Mouse (Mus musculus) E14TG2a.4 (cell line): ENCODE measurements around the gene Rbak.
"Not testable (repeated sequence)": the region's sequence is repeated elsewhere in the genome, so short reads cannot be mapped to it uniquely, and the experiment has no call there.

Source experiments
- H3K27me3 ChIP-seq: 2 replicates; pipeline ENCODE4 v1.6.1; 2014; ENCODE audit warnings: low read length, control low read depth; ENCODE audit not compliant: insufficient read depth
- H3K36me3 ChIP-seq: 2 replicates; pipeline ENCODE4 v1.6.1; 2014; ENCODE audit warnings: low read length, control low read depth; ENCODE audit not compliant: insufficient read depth
- H3K4me1 ChIP-seq: replicated peaks from 2 replicates; pipeline ENCODE4 v1.6.1; 2014; ENCODE audit warnings: low read depth, low read length, control low read depth
- H3K4me3 ChIP-seq: replicated peaks from 2 replicates; pipeline ENCODE4 v1.5.1; 2014; ENCODE audit warnings: mild to moderate bottlenecking, low read length
- H3K9me3 ChIP-seq: 2 replicates; pipeline ENCODE4 v1.6.1; 2014; ENCODE audit warnings: low read length, control low read depth
- CTCF ChIP-seq: conservative IDR thresholded peaks from 2 replicates; pipeline ENCODE4 v1.5.1; 2014; ENCODE audit warnings: low read length
- NANOG ChIP-seq: IDR thresholded peaks from 2 replicates; pipeline ENCODE4 v1.6.1; 2014; ENCODE audit warnings: borderline replicate concordance, low read length, mixed read lengths
- POU5F1 ChIP-seq: IDR thresholded peaks from 2 replicates; pipeline ENCODE4 v1.6.1; 2014; ENCODE audit warnings: low read length, borderline replicate concordance

Rbak gene

GRCm38 (mm10) chr5:143192806-143193205 lies 12.2 kb upstream of the Rbak start:
- H3K4me3 ChIP-seq: no peak overlapping the region
- no peaks in the 10 kb centered on the region for H3K36me3 ChIP-seq
- H3K9me3 ChIP-seq: no peaks in the 10 kb centered on the region
- TF ChIP-seq NANOG: no peak
- no peak for TF ChIP-seq CTCF
- no peak for TF ChIP-seq POU5F1
- H3K27me3 ChIP-seq: no peaks in the 10 kb centered on the region; the same call in none of the 2 replicates
- H3K4me1 ChIP-seq: no peaks in the 10 kb centered on the region

- not testable (repeated sequence) for H3K27me3 ChIP-seq, H3K4me1 ChIP-seq, H3K4me3 ChIP-seq, H3K9me3 ChIP-seq, H3K36me3 ChIP-seq
These were observed 7.4 kb upstream of the Rbak start for GRCm38 (mm10) chr5:143188014-143188413.

GRCm38 (mm10) chr5:143179179-143179578 lies 1.4 kb downstream of the Rbak start:
- Histone ChIP-seq H3K27me3 (no peaks in the 10 kb centered on the region), H3K36me3 (peaks cover 43% of the 10 kb centered on the region), H3K4me1 (peaks cover 13% of the 10 kb centered on the region), H3K9me3 (peaks cover 6% of the 10 kb centered on the region), H3K4me3 (no peak overlapping the region)
- no peak for TF ChIP-seq POU5F1
- TF ChIP-seq CTCF: peak; percentile 52

- H3K4me1 ChIP-seq: peaks cover 13% of the 10 kb centered on the region
- TF ChIP-seq NANOG: no peak
- TF ChIP-seq CTCF: peak; percentile 25
- peaks cover 58% of the 10 kb centered on the region for H3K36me3 ChIP-seq
- H3K4me3 ChIP-seq: no peak overlapping the region
- peaks cover 6% of the 10 kb centered on the region for H3K9me3 ChIP-seq
- H3K27me3 ChIP-seq: no peaks in the 10 kb centered on the region
These were observed 2.9 kb downstream of the Rbak start for GRCm38 (mm10) chr5:143177541-143178200.

- Histone ChIP-seq H3K27me3 (no peaks in the 10 kb centered on the region), H3K36me3 (peaks cover 74% of the 10 kb centered on the region), H3K4me3 (no peak overlapping the region), H3K9me3 (peaks cover 6% of the 10 kb centered on the region), H3K4me1 (peaks cover 12% of the 10 kb centered on the region)
- TF ChIP-seq CTCF: no peak
- no peak for TF ChIP-seq POU5F1
- TF ChIP-seq NANOG: no peak
These were observed 4.6 kb downstream of the Rbak start for GRCm38 (mm10) chr5:143175970-143176369.

- H3K4me3 ChIP-seq: peak overlapping the region; percentile 65
- no peaks in the 10 kb centered on the region for H3K27me3 ChIP-seq
- H3K4me1 ChIP-seq: peaks cover 23% of the 10 kb centered on the region
- TF ChIP-seq CTCF (no peak), POU5F1 (no peak), NANOG (no peak)
- H3K36me3 ChIP-seq: no peaks in the 10 kb centered on the region
- no peaks in the 10 kb centered on the region for H3K9me3 ChIP-seq
These were observed 15.0 kb downstream of the Rbak start for GRCm38 (mm10) chr5:143165508-143166070.

GRCm38 (mm10) chr5:143155534-143155933 lies 25.0 kb downstream of the Rbak start:
- no peaks in the 10 kb centered on the region for H3K36me3 ChIP-seq
- H3K27me3 ChIP-seq: peaks cover 51% of the 10 kb centered on the region
- H3K9me3 ChIP-seq: peaks cover 23% of the 10 kb centered on the region
- no peak overlapping the region for H3K4me3 ChIP-seq
- 0 out of 2 replicates have a peak, but pooled peaks cover 3% of the 10 kb centered on the region for H3K4me1 ChIP-seq
- no peak for TF ChIP-seq CTCF
- TF ChIP-seq NANOG: no peak
- TF ChIP-seq POU5F1: no peak

GRCm38 (mm10) chr5:143153756-143154155 lies 26.8 kb downstream of the Rbak start:
- no peak for TF ChIP-seq NANOG
- H3K4me3 ChIP-seq: no peak overlapping the region
- no peaks in the 10 kb centered on the region for H3K36me3 ChIP-seq
- peaks cover 23% of the 10 kb centered on the region for H3K9me3 ChIP-seq
- H3K4me1 ChIP-seq: peaks cover 4% of the 10 kb centered on the region
- peaks cover 37% of the 10 kb centered on the region for H3K27me3 ChIP-seq

GRCm38 (mm10) chr5:143150044-143150443 lies 30.5 kb downstream of the Rbak start:
- Histone ChIP-seq H3K36me3 (no peaks in the 10 kb centered on the region), H3K4me1 (peaks cover 8% of the 10 kb centered on the region), H3K4me3 (no peak overlapping the region), H3K9me3 (peaks cover 17% of the 10 kb centered on the region), H3K27me3 (peaks cover 21% of the 10 kb centered on the region)
- no peak for TF ChIP-seq NANOG
- TF ChIP-seq CTCF: peak; percentile 44
